Mouse (Mus musculus) splenic B cell, adult 2 months (primary cell): ENCODE data around the gene 2310022A10Rik.
"Not testable (repeated sequence)": the region's sequence is repeated elsewhere in the genome, so short reads cannot be mapped to it uniquely, and the experiment has no call there.

Source experiments
- DNase-seq: peaks from one replicate; pipeline ENCODE4 v3.0.0-alpha.2; 2011; ENCODE audit warnings: low read depth, low spot score
- H3K27me3 ChIP-seq: 2 replicates; pipeline ENCODE4 v1.6.1; 2012; ENCODE audit warnings: mild to moderate bottlenecking, low read length, moderate library complexity, mixed read lengths; ENCODE audit not compliant: control insufficient read depth, poor library complexity, insufficient read depth, severe bottlenecking
- H3K36me3 ChIP-seq: 2 replicates; pipeline ENCODE4 v1.6.1; 2012; ENCODE audit warnings: mild to moderate bottlenecking, low read length, moderate library complexity, mixed read lengths; ENCODE audit not compliant: control insufficient read depth, poor library complexity, insufficient read depth, severe bottlenecking

The 2310022A10Rik gene

DNA sequence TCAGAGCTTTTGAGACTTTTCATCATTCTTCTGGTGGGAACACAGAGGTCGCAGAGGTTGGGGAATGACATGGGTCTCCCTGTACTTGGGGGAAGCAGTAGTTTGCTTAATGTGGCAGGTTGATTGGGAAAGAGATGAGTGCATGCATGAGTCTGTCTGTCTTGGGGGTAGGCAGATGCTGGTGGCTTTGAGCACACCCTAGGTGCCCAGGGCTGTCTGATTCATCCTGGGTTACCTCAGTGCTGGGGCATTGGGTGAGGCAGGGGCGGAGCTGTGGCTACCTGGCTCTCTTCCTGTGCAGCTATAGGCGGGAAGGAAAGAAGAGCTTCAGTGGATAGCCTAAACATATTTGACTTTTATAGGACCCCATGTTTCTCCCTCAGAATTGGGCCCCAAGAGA lies 55.1 kb downstream of the 2310022A10Rik start:
- Histone ChIP-seq H3K36me3 (no peaks in the 10 kb centered on the region; the same call in 1 of the 2 replicates), H3K27me3 (no peaks in the 10 kb centered on the region)
- no peak for DNase-seq

- no peak for DNase-seq
- Histone ChIP-seq H3K27me3 (no peaks in the 10 kb centered on the region), H3K36me3 (no peaks in the 10 kb centered on the region; the same call in 1 of the 2 replicates)
Observed at GRCm38 (mm10) chr7:27609285-27609684, 56.3 kb downstream of the 2310022A10Rik start.

DNA sequence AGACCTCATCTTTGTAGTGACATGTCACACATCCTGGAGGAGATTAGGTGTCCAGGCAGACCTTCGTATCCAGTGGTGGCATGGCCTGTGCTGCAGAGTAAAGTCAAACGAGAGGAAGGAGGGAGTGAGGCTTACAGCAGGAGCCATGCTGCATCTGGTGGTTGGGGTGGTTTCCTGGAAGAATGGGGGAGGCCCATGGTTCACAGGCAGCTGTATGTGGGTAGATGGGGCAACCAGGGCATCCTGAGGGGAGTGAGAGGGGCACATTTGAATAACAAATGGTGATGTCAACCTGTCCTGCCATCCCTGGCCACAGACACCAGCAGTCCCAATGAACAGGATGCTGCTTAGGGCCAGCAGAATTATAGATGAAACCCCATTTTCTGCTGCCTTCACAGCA lies 56.7 kb downstream of the 2310022A10Rik start:
- no peaks in the 10 kb centered on the region; the same call in 1 of the 2 replicates for H3K36me3 ChIP-seq
- no peaks in the 10 kb centered on the region for H3K27me3 ChIP-seq
- no peak for DNase-seq

DNA sequence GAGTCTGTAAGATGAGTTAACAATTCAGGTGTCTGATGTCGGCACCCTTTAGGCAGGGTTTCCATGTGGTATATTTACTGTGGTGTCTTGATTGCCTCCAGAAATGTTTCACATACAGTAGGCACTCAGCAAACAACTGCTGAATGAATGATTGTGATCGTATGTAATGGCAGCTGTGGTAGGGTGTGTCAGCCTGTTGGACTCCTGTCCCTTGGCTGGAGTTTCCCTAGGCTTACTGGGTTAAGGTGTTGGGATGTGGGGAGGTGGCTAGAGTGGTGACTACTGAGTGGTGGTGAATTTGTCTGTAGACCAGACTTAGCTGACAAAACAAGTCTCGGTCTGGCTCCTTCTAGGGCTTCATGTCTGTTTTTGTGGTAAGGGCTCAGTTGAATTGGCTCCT lies 57.3 kb downstream of the 2310022A10Rik start:
- no peak for DNase-seq
- no peaks in the 10 kb centered on the region; the same call in 1 of the 2 replicates for H3K36me3 ChIP-seq
- no peaks in the 10 kb centered on the region for H3K27me3 ChIP-seq

- Histone ChIP-seq H3K27me3 (no peaks in the 10 kb centered on the region), H3K36me3 (no peaks in the 10 kb centered on the region; the same call in 1 of the 2 replicates)
- no peak for DNase-seq
Observed at GRCm38 (mm10) chr7:27610871-27611270, 57.8 kb downstream of the 2310022A10Rik start.

- DNase-seq = no peak
- no peaks in the 10 kb centered on the region; the same call in 1 of the 2 replicates for H3K36me3 ChIP-seq
- H3K27me3 ChIP-seq = no peaks in the 10 kb centered on the region
Observed at GRCm38 (mm10) chr7:27612940-27613339, 59.9 kb downstream of the 2310022A10Rik start.

DNA sequence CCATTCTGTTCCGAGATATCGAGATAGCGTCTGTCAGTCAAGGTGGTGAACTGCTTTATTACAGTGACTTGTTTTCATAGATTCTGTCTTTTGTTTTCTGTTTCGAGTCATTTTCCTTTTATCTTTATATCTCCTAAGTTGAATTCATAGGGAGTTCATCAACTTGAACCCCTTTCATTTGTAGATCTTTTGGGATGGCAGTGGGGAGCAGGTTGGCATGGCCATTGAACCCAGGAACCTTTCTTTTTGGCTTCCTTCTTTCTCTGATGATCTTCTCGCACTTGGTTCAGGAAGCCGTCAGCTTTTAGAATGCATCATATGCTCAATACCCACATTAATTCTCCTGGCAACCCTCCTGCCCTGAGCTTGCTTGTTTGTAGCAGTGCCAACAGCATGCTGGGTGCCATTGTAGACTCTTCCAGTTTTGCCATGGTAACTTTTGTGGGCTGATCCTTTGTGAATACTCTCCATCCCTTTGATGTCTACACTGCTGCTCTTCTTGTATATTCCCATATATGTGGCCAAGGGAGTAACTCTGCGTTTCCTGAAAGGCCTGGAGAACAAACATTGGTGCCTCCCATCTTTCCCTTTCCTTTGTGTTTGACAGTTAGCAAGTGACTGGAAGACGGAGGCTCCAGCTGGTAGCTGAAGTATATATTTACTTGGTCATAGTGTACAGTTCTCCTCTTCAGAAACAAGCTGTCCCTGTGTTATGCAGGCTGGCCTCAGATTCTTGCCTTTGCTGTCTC lies 60.9 kb downstream of the 2310022A10Rik start:
- no peak for DNase-seq
- Histone ChIP-seq H3K36me3 (peaks cover 2% of the 10 kb centered on the region; the same call in 1 of the 2 replicates), H3K27me3 (no peaks in the 10 kb centered on the region)

DNA sequence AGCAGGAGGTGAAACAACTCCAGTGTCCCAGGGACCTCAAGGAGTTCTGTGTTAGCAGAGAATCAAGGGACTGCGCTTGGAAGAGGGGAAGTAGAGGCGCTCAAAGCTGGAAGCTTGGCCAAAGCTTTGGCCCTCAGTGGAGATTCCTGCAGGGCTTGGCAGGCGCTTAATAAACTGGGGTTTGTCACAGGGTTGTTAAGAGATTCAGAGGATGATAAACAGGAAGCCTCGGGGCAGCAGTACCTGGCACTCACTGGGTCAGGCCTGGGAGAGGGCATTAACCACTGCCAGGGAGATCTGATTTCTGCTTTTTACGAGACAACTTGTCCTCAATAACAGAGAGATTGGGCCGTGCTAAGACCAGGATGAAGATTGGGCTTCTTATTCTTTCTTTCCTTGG lies 68.0 kb downstream of the 2310022A10Rik start:
- Histone ChIP-seq H3K27me3 (no peaks in the 10 kb centered on the region), H3K36me3 (peaks cover 2% of the 10 kb centered on the region)
- no peak for DNase-seq

- DNase-seq = no peak
- Histone ChIP-seq H3K27me3 (no peaks in the 10 kb centered on the region), H3K36me3 (peaks cover 5% of the 10 kb centered on the region)
Observed at GRCm38 (mm10) chr7:27622234-27622633, 69.2 kb downstream of the 2310022A10Rik start.

DNA sequence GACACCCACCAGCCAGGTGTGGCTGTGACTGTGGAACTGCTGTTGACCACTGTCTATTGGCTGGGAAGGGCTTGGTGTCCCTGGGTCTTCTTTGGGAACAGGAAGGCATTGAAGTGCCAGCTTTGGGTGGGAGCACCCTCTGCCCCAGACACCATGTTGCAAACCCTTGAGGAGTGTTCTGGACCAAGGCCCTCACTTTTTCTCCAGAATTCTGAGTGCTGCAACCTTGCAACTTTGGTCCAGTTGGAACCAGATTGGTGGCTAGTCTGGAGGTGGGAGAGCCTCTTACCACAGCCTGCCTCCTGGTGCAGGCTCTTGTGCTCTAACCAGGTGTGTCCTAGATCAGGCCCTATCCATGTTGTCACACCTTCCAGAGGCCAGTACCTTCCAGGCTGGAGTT lies 71.9 kb downstream of the 2310022A10Rik start:
- no peak for DNase-seq
- no peaks in the 10 kb centered on the region for H3K27me3 ChIP-seq
- peaks cover 7% of the 10 kb centered on the region for H3K36me3 ChIP-seq

DNA sequence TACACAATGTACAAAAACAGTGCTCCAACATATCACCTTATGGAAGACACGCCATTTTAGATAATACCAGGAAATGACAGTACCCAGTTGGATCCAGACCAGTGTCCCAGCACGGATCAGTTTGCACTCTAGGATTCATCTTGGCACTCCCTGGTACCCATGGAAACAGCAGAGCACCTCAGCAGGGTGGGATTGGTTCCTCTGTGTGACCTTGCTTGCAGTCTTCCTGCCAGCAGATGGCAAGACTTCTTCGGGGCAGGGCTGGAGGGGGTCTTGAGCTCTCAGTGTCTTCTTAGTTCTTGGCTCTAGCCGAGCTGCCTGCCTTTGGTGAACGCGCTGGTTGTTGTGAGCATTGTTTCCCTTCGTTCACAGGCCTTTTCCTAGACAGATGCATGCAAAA lies 74.7 kb downstream of the 2310022A10Rik start:
- no peaks in the 10 kb centered on the region for H3K27me3 ChIP-seq
- DNase-seq = no peak
- peaks cover 12% of the 10 kb centered on the region for H3K36me3 ChIP-seq

- Histone ChIP-seq H3K27me3 (no peaks in the 10 kb centered on the region), H3K36me3 (peaks cover 12% of the 10 kb centered on the region)
- DNase-seq = no peak
Observed at GRCm38 (mm10) chr7:27628190-27628589, 75.2 kb downstream of the 2310022A10Rik start.

DNA sequence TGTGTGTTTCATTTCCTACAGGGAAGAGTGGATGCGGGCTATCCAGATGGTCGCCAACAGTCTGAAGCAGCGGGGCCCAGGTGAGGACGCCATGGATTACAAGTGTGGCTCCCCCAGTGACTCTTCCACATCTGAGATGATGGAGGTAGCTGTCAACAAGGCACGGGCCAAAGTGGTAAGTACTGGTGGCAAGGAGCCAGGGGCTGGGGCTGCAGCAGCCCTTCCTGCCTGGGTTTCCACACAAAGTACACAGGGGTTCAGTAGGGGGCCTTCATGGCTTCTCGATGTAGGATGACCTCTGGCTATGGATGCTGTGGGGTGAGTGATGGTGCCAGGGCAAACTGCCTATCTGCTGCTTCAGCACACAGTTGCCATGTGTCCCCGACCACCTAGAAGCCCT lies 75.8 kb downstream of the 2310022A10Rik start:
- DNase-seq, H3K27me3 ChIP-seq: not testable (repeated sequence)
- H3K36me3 ChIP-seq = peaks cover 12% of the 10 kb centered on the region

DNA sequence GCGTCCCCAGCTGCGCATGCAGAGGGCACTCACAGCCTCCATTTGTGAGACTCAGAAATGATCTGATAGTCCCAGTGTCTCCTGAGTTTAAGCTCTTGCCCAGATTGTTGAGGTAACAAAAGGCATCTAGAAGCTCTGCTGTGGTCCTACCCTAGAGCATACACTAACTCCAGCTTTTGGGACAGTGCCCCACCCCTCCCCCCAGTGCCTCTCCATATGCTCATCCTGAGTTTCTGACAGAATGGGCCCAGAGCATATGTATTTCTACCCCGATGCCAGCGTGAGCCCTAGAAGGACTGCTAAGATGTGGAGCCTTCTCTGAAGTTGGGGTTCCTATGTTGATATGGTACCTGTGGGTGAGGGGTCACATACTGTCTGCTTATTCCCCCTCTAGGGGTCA lies 78.4 kb downstream of the 2310022A10Rik start:
- peaks cover 17% of the 10 kb centered on the region for H3K36me3 ChIP-seq
- no peaks in the 10 kb centered on the region for H3K27me3 ChIP-seq
- DNase-seq = no peak
